Mouse (Mus musculus): ENCODE data around the gene Hist1h2be. TPM values are rescaled to one million over a fixed set of nuclear protein-coding genes. Genes with fewer than 3 reads are reported as not detected.
A peak's percentile ranks its signal among the peaks of the same experiment; 100 is the strongest.
"Not testable (repeated sequence)": the region's sequence is repeated elsewhere in the genome, so short reads cannot be mapped to it uniquely, and the experiment has no call there.

Hist1h2be gene
- polyA plus RNA-seq, 1 experiment = 4.2 TPM

GRCm38 (mm10) chr13:23572218-23573033 is 48.5 kb downstream of the Hist1h2be start:
- no peak for TF ChIP-seq CTCF (IDR thresholded peaks at IDR 0.05; ENCODE audit: borderline replicate concordance, insufficient read depth, low read depth, low read length)
- no peak for TF ChIP-seq POLR2A (IDR thresholded peaks at IDR 0.05; ENCODE audit: borderline replicate concordance, insufficient read depth, low read length)
- Histone ChIP-seq H3K4me3 (replicated peaks; ENCODE audit: insufficient read depth, low read depth, low read length) (no peak overlapping the region), H3K4me1 (ENCODE audit: control insufficient read depth, insufficient read depth, low read length) (no peaks in the 10 kb centered on the region), H3K27ac (ENCODE audit: insufficient read depth, low read length) (no peak overlapping the region), H3K27me3 (ENCODE audit: control insufficient read depth, insufficient read depth, low read length) (no peaks in the 10 kb centered on the region)
- no peak for DNase-seq
- 46% methylated on average over 2 of the region's 2 CpGs for WGBS

GRCm38 (mm10) chr13:23571504-23572217 is 49.3 kb downstream of the Hist1h2be start:
- 2% methylated on average over 18 of the region's 34 CpGs for WGBS
- DNase-seq; H3K4me1 ChIP-seq (ENCODE audit: control insufficient read depth, insufficient read depth, low read length); H3K27me3 ChIP-seq (ENCODE audit: control insufficient read depth, insufficient read depth, low read length): not testable (repeated sequence)
- H3K27ac ChIP-seq (ENCODE audit: insufficient read depth, low read length) = peak overlapping the region; percentile 77
- peak overlapping the region; percentile 58 for H3K4me3 ChIP-seq (replicated peaks; ENCODE audit: insufficient read depth, low read depth, low read length)

- Histone ChIP-seq H3K4me3 (replicated peaks; ENCODE audit: insufficient read depth, low read depth, low read length) (peak within 1 kb of the TSS; percentile 58), H3K4me1 (ENCODE audit: control insufficient read depth, insufficient read depth, low read length) (no peaks in the 10 kb centered on the region), H3K27ac (ENCODE audit: insufficient read depth, low read length) (peak within 1 kb of the TSS; percentile 85), H3K27me3 (ENCODE audit: control insufficient read depth, insufficient read depth, low read length) (no peaks in the 10 kb centered on the region)
- TF ChIP-seq CTCF (IDR thresholded peaks at IDR 0.05; ENCODE audit: borderline replicate concordance, insufficient read depth, low read depth, low read length) (no peak), POLR2A (IDR thresholded peaks at IDR 0.05; ENCODE audit: borderline replicate concordance, insufficient read depth, low read length) (no peak)
- peak; percentile 78 to 88 for DNase-seq
- WGBS = under 1% methylated on average over 18 of the region's 18 CpGs
Measured at GRCm38 (mm10) chr13:23571022-23571503, 49.9 kb downstream of the Hist1h2be start, which contains the start of the genes Hist1h2ae and Hist1h2bg. Gene Hist1h2ae (minus strand): TSS chr13:23571220. Gene Hist1h2bg (plus strand): TSS chr13:23571396.

- DNase-seq; H3K27me3 ChIP-seq (ENCODE audit: control insufficient read depth, insufficient read depth, low read length); H3K4me1 ChIP-seq (ENCODE audit: control insufficient read depth, insufficient read depth, low read length): not testable (repeated sequence)
- peak overlapping the region; percentile 46 for H3K4me3 ChIP-seq (replicated peaks; ENCODE audit: insufficient read depth, low read depth, low read length)
- H3K27ac ChIP-seq (ENCODE audit: insufficient read depth, low read length) = peak overlapping the region; percentile 85
- 2% methylated on average over 29 of the region's 41 CpGs for WGBS
Measured at GRCm38 (mm10) chr13:23570261-23571021, 50.5 kb downstream of the Hist1h2be start.

- TF ChIP-seq POLR2A (IDR thresholded peaks at IDR 0.05; ENCODE audit: borderline replicate concordance, insufficient read depth, low read length) (no peak), CTCF (IDR thresholded peaks at IDR 0.05; ENCODE audit: borderline replicate concordance, insufficient read depth, low read depth, low read length) (no peak)
- WGBS = 51% methylated on average over 2 of the region's 2 CpGs
- no peak for DNase-seq
- Histone ChIP-seq H3K4me3 (replicated peaks; ENCODE audit: insufficient read depth, low read depth, low read length) (no peak overlapping the region), H3K4me1 (ENCODE audit: control insufficient read depth, insufficient read depth, low read length) (no peaks in the 10 kb centered on the region), H3K27ac (ENCODE audit: insufficient read depth, low read length) (no peak overlapping the region), H3K27me3 (ENCODE audit: control insufficient read depth, insufficient read depth, low read length) (no peaks in the 10 kb centered on the region)
Measured at GRCm38 (mm10) chr13:23564482-23564881, 56.4 kb downstream of the Hist1h2be start.

DNA sequence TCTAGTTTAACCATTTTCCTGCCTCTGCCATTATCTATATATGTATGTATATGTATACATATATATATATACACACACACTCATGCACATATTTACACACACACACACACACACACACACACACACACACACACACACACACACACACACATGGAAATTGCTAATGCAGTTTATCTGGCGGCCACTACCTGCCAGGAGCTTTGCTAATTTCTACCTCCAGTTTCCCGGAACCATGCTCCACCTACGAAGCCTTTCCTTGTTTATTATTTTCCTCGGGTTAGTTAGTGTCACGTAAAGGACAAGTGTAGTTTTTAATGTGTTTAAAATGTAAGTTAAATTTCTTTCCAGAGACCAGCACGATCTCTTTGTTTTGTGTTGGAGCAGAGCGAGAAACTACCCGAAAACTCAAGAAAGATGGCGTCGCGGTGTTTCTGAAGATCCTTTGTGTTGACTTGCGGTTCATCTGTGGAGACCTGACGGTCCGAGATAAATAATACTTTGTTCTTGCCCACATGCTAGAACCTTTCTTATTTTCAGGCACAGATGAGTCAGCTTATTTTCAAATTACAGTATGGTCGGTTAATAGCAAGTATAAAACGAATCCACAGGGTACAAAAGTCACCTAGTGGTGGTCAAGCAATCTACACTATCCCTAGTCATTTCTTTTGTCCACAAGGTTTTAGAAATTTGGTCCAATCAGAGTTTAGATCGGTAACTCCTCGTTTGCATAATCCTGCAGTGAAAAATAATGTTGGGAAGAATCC is 58.0 kb downstream of the Hist1h2be start:
- TF ChIP-seq POLR2A (IDR thresholded peaks at IDR 0.05; ENCODE audit: borderline replicate concordance, insufficient read depth, low read length) (no peak), CTCF (IDR thresholded peaks at IDR 0.05; ENCODE audit: borderline replicate concordance, insufficient read depth, low read depth, low read length) (no peak)
- peak in 1 of 2 experiments; percentile 67 for DNase-seq
- Histone ChIP-seq H3K27ac (ENCODE audit: insufficient read depth, low read length) (peak overlapping the region; percentile 15; the same call in 1 of the 2 replicates), H3K4me3 (replicated peaks; ENCODE audit: insufficient read depth, low read depth, low read length) (peak overlapping the region; percentile 41), H3K27me3 (ENCODE audit: control insufficient read depth, insufficient read depth, low read length) (no peaks in the 10 kb centered on the region), H3K4me1 (ENCODE audit: control insufficient read depth, insufficient read depth, low read length) (no peaks in the 10 kb centered on the region)
- 1% methylated on average over 18 of the region's 18 CpGs for WGBS

Measured in cerebellum, adult 2 months (tissue).